Mouse (Mus musculus) lung, adult 18-20 months (tissue): ENCODE measurements around the gene Lrfn5.

Experiments
- DNase-seq, 2 experiments: peaks; one replicate each; pipeline ENCODE4 v3.0.0; 2022; ENCODE audit warnings: mixed read lengths in 2 of 2

The Lrfn5 gene

DNA sequence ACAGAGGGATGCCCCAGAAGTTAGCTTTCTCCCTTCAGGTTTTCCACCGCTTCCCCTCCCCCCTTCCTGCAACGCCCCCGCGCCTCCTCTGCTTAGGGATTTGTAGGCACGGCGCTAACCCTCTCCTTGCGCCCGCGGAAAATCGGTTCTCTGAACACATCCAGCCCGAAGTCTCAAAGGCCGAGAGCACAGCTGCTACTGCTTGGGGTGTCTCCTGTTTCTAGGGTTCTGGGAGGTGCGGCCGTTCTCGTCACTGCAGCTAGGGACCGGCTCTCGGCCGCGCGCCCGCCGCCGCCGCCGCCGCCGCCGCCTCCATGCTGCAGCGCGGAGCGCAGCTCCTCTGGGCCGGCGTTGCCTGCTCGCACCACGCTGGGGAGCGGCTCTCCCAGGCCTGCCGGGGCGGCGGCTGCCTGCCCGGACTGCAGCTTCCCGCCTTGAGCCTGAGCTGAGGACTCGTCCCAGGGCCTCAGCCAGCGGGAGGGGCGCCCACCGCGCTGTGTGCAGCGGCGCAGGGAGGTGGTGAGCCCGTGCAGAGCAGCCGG lies at the start of gene Lrfn5:
Lrfn5 (plus strand) TSS at position 322 of the 542 bp plus-strand sequence.
- no peak for DNase-seq

DNA sequence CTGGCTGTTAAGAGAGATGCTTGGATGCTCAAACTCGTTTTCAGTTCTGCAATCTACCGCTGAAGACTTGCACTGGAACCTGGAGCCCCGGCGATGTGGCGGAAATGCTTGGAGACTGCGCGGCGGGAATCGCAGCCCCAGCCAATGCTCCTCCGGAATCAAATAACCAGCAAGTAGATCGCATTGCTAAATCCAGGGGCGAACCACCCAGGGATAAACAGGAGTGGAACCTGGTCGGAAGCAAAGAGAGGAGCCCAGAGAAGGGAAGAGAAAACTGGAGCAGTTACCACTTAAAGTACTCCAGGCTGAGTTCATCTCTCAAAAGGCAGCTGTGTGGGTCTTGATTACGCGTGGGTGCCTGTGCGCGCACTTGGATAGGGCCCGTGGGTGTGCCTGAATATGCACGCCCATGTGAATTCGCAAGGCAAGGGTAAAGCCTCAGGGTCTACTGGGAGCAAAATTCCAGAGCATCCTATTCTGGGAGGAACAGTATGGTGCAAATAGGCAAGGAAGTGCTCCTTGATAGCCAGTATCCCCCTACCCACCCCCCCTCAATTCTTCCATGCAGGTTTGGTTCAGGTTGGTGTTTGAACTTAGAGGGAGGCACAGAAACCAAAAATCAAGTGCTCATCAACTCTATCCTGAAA lies 1.3 kb upstream of the Lrfn5 start:
- no peak for DNase-seq

DNA sequence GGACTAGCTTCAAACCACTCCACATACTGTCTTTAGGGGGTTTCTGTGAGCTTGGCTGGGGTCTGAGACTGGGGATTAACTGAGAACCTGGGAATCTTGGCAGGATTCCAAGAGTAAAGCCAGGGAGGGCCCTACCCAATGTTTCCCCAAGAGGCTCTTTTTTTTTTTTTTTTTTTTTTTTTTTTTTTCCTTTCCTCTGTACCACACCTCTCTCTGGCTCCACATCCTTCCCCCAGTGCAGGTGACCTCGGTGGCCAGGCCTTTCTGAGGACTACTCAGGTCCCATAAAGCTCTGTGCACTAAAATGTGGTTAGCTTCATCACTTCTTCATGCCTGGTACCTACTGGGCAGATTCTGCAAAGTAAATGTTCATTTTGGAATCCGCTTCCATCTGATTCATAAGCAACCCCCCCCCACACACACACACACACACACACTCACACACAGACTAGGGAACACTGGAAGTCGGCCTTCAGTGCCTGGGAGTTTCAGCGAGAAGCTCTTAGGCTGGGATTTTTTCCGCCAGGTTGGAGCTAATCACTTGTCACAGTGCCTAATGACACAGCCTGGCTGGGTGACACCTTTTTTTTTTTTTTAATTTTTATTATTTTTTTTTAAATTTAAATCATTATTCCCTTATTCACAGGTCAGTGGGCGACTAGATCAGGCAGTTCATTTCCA lies 662 bp upstream of the Lrfn5 start:
- DNase-seq, result no peak

DNA sequence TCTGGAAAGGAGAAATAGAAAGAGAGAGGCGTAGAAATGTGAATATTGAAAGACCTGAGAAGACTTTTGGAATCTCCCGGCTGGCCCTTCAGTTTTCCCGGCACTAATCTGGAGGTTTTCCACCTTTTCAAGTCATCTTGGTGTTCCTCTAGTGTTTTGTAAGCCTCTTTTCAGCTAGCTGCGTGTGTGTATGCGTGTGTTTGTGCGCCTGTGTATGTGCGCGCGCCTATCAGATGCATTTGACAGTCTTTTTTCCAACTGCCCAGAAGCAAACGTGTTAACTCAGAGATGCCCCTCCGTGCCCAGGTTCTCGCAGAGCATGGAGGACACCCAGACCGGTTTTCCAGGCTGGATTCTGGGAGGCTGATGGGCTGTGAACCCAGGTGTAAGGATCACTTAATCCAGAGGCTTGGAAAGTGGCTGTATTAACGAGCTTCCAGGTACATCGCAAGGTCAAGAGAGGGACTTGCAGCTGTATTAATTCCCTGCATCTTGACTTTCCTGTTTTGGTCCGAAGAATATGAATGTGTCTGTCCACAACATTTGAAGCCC lies 757 bp downstream of the Lrfn5 start:
- no peak for DNase-seq

DNA sequence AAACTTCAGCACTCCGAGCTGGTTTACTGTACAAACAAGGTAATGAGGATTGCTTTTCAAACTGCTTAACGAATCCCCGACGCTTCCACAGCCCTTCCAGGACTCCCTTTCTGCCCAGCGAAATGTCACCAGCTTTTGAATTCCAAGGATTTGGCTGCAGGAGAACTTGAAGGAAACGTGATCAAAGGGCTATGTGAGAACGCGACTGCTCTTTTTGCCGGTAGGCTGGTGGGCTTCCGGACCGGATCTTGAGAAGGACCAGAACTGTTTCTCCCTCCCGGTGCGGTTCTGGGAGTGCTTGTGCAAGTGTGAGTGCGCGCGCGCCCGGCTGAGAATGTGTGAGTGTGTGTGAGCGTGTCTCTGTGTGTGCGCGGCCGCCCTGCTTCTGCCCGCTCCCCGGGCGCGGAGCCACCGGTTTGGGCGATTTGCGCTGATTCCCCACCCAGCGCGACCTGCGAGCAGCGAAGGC lies 1.3 kb downstream of the Lrfn5 start:
- DNase-seq, result no peak

DNA sequence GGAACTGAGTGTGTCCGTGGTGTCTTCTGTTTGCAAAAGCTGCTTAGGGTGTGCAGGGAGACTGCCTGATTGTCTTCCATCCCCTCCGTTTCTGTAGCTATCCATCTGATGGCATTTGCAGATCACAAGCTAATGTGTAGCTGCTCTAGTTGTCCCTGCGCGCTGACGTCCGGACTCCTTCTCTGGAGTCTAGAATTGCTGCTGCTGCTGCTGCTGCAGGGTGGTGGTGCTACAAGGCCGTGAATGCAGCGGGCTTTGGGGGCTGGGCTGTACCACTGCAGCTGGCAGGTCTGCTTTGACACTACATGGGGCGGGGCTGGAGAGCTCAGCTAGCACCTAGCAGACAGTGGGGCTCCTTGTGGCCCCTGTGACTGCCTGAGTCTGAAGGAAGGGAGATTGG lies 3.2 kb downstream of the Lrfn5 start:
- DNase-seq, result no peak

DNA sequence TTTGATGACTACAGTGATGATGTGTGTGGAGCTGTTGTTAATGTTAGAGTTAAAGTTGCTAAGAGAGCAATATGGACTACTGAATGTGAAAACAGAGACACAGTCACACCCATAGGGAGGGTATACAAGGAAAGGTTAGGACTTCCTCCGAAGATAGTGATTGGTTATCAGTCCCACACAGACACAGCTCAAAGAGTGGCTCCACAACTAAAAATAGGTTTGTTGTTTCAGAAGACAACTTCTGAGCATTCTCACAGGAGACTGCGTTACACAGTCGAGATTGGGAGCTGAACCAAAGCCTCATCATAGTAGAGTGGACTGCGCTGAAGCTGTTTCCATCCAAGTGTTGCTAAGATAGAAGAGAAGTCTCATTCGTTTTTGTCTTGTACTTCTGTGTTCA lies 57.0 kb downstream of the Lrfn5 start:
- DNase-seq, result no peak

DNA sequence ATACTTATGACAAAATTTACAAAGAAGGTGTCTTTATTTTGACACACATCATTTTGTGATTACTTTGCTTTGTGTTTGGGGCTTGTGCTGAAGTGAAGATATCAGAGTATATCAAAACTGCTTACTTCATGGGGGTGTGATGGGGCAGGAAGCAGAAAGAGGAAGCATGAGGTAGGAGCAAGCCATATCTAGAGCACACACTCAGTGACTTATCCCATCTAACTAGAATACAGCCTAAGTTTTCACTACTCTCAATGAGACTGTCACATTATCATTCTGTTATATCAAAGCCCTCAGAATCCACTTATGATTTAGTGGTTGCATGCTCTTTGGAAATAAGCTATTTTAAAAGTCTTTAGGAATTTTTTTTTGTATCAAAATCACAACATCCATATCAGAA lies 77.4 kb downstream of the Lrfn5 start:
- DNase-seq, result no peak

DNA sequence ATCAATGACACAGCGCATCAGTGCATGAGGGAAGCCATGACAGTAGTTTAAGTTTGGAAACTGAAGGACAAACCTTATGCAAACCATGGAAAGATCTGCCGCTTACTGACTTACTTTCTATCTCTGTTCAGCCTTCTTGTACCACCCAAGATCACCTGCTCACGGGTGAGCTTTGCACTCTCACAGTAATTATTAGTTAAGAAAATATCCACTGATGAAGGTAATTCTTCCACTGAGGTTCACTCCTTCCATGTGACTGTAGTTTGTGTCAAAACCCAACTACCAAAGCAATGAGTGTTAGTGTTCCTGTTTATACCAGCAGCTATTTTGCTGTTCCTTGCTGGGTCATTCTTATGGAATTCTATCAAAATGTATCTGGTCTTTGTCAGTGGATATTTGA lies 84.9 kb downstream of the Lrfn5 start:
- no peak for DNase-seq

DNA sequence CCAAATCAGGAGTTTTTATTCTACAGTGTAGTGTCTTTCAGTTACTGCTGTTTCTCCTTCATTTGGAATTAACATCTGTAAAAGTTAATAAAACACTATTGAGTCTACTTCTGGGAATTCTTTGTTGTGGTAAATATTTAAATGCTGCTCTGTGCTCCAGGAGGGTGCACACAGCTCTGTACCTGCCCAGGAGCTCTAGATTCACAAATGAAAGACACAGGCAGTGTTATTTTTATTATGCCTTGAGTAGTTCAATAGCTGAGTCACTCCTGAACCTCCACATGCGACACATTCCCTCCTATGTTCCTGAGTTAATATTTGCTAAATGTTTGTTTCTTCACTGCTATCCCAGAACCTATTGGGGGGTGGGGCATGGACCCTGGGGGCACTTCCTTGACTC lies 87.1 kb downstream of the Lrfn5 start:
- no peak for DNase-seq

DNA sequence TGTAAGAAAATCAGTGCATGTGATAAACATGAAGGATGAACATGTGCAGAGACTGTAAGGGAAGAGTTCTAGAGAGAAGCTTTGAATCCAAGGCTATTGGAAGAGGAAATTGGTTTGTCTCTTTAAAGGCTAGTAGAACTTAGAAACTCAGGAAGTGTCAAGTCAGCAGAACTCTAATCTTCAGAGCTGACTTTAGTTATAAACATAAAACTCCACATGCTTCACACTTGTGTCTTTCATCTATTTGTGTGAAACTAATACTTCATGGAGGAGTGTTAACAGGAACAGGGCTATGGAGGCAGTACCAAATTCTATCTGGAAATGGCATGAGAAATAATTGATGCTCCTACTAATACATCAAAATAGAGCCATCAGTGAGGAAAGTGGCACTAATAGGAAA lies 101.6 kb downstream of the Lrfn5 start:
- no peak for DNase-seq

DNA sequence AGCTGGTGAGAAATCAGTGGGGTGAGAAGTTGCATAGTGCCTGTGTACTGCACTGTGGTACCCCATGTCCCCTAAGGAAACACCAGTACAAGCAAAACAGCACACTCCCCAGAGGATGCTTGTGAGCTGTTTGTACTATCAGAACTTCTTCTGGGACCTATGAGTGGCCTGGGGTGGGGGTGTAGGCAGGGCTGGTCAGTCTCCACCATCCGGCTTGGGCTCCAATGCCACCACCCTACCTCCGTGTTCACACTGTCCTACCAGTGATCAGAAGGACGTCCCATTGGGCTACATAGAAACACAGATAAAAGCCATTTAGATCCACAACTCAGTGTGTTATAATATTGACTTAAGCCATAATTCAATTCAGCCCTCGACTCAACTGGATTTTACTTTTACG lies 131.4 kb downstream of the Lrfn5 start:
- no peak for DNase-seq

DNA sequence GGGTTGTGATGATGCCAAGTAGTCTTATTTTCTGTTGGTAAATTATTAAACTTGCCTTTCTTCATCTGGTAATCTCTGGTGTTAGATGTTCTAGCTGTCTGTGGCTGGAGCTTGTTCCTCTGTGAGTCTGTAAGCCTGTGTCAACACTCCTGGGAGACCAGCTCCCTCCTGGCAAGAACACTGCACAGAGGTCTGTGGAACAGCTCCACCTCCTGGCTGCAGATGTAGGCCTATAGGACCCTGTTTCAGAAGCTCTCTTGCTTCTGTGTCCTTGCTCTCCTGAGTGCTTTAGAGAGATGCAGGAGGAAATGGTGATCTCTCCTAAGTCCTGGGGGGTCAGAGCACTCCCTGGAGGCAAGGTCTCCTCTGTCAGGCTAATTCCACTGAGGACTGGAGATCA lies 200.2 kb downstream of the Lrfn5 start:
- DNase-seq, result no peak

DNA sequence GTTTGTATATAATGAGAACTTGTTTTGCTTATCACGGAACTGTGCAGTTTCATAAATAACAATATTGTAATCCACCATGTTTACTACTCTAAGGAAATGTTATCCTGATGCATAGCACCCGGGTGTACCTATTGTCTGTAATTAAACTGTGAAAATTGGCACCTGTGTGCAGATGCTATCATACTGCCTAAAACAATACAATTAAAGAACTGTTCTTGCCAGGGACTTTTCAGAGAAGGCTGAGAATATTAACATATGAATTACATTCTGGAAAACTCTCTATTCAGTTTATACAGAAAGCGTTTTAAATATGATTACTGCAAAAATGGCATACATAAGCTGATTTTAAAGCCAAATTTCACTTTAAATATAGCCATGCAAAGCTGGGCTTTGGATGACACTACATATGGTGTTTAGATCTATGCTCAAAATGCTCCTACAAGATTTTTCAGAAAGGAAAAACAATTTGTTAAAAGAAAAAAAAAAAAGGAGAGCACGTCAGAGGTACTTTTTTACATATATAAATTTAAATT lies 284.2 kb downstream of the Lrfn5 start:
- DNase-seq, result no peak

DNA sequence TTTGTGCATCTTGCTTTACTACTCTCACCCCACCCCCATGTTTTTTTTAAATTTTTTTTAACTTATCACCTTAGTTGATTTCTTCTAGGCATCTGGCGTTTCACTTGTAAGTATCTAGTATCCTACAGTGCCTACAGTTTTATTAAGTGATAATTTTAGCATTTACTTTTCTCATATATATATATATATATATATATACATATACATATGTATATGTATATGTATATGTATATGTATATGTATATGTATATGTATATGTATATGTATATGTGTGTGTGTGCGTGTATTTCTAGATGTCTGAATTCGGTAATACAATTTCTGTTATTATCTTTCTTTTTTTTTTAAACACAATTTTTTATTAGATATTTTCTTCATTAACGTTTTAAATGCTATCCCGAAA lies 300.7 kb downstream of the Lrfn5 start:
- no peak for DNase-seq

DNA sequence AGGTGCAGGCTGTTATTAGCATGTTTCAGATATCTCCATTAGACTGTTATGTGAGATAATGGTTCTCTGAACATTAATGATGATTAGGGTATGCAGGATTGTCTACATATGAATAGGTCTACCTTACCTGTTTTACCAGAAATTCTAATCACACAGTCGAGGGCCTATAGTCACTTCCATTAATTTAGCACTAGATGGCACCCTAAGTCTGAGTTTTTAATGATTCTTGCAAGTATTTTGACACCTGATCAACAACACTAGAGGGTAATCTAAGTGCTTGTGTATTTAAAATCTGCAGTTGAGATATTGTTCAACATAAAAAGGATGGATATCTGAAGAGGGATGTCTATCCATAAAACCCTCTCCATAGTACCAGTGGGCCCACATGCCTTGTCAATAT lies 303.4 kb downstream of the Lrfn5 start:
- DNase-seq, result no peak

DNA sequence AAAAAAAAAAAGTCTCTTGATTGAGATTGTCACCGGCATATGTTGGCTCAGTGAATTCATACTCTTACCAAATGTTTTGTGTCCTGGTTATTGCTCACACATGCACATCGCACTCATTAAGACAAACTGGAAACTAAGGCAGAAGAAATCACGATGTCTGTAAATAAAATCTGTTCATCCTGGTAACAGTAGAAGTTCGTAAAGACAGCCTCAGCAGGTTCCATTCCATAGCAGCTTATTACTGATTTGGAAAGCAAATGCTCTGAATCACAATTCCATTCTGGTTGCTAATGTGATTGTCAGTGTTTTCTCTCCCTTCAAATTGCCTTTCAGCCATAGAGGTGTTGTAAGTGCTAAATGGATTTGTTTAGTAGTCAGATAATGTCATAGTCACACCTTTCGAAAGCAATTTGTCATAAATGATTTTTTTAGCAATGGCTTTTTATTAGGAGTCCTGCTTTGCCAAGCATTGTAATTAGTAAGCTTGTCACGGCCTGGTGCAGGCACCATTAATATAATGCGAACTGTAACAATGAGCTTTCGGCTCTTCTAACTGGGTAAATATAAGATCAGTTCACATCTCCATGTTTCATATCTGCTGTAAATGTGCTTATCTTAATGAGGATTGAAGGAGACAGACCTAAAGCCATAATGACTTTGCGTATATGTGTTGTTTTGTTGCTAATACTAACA lies 319.8 kb downstream of the Lrfn5 start:
- no peak for DNase-seq

DNA sequence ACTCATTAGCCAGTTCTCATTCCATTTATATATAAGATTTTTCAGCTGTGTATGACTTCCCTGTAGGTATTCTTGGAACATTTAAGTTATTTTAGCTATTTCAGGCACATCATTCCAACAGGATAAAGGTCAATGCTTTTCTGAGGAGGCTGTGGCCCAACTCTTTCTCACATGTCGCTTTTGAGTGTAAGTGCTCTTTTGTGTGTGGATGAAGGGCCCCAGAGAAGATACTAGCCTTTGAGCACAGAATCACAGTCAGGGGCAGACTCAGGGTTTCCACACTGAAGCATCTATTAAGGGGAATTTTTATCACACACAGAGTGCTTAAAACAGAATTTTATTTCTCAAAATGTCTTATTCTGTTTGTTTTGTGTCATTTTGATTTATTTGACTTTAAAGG lies 331.2 kb downstream of the Lrfn5 start:
- DNase-seq, result no peak
